Mouse (Mus musculus): ENCODE results near the gene Asphd2.

GRCm38 (mm10) chr5:112376111-112376510, 18.6 kb downstream of the Asphd2 start:
- TF ChIP-seq CTCF (IDR thresholded peaks at IDR 0.05; ENCODE audit: low read depth, low read length) (no peak), POLR2A (IDR thresholded peaks at IDR 0.05; ENCODE audit: borderline replicate concordance, low read depth, low read length) (no peak)
